Mouse (Mus musculus): ENCODE data around the gene Phf23.
"Not testable (repeated sequence)": the region's sequence is repeated elsewhere in the genome, so short reads cannot be mapped to it uniquely, and the experiment has no call there.

The Phf23 gene

DNA sequence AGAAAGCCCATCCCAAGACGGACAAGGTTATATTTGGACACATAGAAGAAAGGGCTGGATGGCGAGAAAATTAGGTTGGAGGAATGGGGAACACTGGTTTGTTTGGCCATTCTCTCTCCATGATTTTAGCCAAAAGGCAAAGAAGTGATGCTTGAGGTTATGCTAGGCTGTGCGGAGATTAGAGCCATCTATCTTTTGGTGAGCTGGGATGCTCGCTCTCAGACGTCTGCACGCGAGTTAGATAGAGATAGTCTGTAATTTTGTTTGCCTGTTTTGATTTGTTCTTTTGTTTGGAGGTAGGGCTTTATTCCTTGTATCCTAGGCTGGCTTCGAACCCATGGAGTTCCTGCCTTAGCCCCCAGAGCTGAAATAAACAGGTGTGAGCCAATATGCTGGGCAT lies 5.6 kb downstream of the Phf23 start:
- DNase-seq: no peak

DNA sequence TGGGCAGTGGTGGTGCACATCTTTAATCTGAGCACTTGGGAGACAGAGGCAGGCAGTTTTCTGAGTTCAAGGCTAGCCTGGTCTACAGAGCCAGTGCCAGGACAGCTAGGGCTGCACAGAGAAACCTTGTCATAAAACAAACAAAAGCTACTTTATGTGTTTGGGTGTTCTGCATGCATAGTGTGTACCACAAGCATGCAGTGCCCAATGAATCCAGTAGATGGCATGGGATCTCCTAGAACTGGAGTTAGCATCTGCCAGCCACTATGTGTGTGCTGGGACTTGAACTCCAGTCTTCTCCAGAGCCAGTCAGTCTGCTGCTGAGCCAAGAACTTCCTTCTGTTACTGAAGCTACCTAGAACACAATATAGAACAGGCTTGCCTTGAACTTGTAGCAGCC lies 6.3 kb downstream of the Phf23 start:
- peak; percentile 59 for DNase-seq

DNA sequence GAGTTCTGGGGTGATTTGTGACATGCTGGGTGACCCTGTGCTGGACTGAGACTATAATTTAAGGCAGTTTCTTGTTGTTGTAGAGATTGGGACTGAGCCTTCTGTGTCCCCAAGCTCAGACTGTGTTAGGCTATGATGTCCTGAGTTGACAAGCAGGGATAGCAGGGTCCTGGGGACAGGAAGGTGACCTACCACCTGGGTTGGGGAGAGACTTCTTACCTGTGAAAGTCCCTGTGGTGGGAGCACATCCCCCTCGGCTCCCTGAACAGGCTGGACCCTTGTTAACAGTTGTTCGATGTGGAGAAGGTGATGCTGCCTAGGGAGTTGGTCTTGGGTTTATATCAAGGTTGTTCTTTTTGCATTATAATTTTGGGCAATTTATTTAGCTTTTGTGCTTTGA lies 6.9 kb downstream of the Phf23 start:
- no peak for DNase-seq

DNA sequence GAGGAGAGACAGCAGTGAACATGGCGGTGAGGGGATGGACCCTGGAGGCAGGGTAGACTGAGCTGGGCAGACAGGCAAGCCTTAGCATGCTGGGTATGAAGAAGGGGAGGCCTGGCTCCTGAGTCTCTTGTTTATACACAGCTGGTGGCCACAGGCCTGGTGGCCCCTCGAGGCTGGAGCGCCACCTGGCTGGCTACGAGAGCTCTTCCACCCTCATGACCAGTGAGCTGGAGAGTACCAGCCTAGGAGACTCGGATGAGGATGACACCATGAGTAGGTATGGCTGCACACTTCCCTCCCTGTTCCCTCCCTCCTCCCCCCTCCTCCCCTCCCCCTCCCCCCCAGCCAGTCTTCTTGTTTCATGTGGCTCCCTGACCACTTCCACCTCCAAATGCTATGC lies 9.9 kb downstream of the Phf23 start:
- peak; percentile 54 for DNase-seq

DNA sequence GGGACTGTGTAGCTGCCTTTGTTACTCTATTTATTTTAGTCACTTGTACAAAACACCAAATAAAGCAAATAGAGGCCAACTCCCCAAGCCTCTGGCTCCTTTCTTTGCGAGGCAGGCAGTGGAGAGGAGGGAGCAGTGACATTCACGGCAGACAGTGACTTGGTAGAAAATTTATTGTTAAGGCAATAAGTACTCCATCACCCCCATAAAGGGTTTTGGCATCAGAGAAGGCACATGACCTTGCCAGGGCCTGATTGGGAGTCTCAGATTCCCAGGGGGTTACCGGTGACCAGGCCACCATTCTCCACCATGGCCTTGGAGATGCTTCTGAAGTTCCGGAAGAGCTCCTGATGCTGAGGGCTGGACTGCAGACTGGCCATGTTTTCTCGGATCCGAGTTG lies 14.5 kb downstream of the Phf23 start:
- DNase-seq: no peak

DNA sequence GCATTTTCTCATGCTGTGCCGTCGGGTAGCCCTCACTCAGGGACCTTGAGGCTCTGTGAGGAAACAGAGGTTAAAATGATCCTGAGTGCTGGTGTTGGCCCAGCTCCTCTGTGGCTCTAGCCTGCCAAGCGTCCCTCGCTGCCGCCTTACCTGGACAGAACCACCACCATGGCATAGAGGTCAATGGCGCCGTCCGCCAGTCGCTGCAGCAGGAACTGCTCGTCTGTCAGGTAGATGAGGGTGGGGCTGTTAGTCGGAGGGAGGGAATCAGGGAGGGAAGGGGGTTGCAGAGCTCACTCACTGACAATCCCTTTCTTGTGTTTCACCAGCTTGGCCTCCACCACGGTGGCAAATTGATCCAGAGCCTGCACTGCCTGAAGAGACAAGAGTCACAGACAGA lies 15.0 kb downstream of the Phf23 start:
- no peak for DNase-seq

DNA sequence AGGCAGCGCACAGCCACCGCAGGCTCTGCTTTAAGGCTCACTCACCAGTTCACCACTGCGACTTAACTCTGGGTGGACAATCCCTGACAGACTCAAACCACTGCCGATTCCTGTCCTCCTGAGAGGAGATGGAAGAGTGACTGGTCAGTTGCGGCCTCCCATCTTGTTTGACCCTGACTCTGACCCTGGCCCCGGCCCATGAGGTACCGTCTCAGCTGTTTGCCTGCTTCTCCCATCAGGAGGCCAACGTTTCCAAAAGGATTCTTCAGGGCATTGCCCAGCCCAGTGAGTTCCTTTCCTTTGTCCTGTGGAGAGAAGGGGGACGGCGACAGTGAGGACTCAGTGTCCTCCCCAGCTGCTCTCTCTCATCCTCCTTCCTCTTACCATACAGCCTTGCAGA lies 15.4 kb downstream of the Phf23 start:
- no peak for DNase-seq

DNA sequence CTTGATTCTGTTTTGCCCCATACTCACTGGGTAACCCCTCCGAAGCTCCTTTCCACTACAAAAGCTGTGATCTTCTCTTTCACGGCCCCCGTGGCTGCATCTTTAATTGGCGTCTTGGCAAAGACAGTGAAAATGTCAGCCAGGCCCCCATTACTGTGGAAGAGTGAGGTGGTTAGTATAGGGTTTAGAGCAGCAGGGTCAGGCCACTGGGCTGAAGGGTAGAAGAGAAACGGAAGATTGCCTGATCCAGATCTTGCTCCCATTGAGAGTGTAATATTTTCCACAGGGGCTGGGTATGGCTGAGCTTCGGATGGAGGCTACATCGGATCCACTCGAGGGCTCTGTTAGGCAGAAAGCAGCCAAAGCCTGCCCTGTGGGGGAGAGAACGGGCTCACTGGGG lies 17.4 kb downstream of the Phf23 start:
- no peak for DNase-seq

DNA sequence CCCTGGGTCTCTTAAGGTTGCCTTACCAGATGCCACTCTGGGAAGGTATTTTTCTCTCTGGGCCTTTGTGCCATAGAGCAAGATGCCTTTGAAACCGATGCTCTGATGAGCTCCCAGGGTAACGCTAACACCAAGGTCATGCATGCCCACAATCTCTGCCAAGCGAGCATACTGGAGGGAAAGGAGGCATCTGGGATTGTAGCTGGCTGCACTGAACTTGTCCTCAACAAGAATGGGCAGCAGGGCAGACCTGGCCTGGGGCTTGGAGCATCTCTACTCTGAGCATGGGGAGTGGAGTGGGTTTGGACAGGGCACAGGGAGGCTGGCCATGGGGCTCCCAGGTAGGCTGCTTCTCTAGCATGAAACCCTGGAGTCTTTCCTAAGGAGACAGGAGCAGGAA lies 17.8 kb downstream of the Phf23 start:
- no peak for DNase-seq

DNA sequence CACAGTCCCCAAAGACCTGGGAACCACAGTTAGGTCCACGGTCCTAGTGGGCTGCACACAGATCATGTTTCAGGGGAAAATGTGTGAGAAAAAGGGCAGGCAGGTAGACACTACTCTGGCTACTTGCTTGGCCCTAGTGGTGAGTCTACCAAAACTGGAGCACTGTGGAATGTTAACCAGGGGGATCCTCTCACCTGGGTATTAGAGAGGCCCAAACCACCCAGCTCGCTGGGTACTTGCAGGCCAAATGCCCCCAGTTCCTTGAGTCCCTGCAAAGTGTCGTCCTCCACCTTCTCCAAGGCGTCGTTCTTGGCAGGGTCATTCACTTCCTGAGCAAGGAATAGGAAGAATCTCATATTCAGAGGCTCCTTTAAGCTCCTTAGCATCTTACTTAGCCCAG lies 18.5 kb downstream of the Phf23 start:
- no peak for DNase-seq

DNA sequence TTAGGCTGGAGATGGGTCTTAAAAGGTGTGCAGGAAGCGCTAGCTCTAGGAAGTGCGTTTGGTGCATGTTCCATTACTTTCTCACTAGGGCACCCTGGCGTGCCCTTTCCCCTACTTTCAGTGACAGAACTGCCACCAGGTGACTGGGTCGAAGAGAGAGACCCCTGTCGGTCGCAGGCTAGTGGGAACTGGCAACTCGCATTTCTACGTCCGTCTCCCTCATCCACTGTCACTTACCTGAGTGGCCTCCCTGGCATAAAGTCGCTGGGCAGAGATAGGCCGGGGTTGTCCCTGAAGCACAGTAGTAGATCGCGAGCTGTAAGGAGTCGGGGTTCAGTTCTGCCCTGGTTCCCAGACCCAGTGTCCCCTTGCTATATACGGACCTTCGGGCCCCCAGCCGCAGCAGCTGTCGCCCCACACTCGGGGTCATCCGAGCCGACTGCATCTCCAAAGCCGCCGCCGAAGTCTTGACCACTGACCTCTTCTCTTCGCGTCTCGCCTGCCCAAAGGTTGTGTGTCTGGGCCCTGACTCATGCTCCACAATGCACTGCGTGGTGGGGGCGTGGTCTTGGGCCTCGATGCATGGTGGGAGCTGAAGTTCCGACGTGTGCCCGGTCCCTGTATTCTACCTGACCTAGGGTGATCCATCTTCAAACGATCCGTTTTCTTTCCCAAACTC lies 19.4 kb downstream of the Phf23 start, which contains the start of gene Acadvl:
Gene Acadvl (minus strand): TSS at position 532 of the 679 bp plus-strand sequence.
- DNase-seq: peak; percentile 94

DNA sequence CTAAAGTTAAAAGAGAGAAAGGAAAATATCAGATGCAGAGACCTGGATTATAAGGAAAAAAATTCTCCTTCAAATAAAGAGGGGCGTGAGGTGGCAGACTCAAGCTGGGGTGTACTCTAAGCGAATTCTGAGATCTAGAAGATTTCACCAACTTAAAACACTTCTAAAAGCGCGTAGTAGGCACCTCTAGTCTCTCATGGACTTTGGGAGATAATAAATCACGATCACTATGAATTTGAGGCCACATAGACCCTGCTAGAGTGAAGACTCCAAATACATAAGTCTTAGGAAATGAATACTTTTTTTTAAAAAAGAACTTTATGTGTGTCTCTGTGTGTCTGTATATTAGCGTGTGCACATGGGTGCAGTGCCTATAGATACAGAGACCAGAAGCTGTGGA lies 20.1 kb downstream of the Phf23 start:
- DNase-seq: no peak

DNA sequence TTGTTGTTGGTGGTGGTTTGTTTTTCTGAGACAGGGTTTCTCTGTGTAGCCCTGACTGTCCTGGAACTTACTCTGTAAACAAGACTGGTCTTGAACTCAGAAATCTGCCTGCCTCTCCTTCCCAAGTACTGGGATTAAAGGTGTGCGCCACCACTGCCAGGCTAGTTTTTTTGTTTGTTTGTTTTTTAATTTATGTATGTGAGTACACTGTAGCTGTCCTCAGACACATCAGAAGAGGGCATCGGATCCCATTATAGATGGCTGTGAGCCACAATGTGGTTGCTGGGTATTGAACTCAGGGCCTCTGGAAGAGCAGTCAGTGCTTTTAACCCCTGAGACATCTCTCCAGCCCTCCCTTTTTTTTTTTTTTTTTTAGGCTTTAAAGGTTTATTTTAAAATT lies 20.6 kb downstream of the Phf23 start:
- DNase-seq: not testable (repeated sequence)

DNA sequence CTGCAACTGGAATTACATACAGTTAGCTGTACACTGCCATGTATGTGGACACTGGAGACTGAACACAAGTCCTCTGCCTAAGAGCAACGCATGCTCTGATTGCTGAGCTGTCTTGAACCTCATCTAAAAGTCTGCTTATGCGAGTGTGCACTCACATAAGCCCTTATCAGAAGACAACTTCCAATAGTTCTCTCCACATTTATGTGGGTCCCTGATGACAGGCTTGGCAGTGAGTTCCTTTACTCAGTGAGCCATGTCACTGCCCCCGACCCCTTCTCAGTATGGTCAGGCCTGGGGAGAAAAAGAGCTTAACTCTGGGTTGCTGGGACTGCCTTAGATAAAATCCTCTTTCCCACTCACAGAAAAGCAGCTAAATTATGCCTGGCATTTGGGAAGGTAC lies 21.1 kb downstream of the Phf23 start, which contains the start of gene Dlg4:
Gene Dlg4 (plus strand): TSS at position 274 of the 400 bp plus-strand sequence.
- no peak for DNase-seq

DNA sequence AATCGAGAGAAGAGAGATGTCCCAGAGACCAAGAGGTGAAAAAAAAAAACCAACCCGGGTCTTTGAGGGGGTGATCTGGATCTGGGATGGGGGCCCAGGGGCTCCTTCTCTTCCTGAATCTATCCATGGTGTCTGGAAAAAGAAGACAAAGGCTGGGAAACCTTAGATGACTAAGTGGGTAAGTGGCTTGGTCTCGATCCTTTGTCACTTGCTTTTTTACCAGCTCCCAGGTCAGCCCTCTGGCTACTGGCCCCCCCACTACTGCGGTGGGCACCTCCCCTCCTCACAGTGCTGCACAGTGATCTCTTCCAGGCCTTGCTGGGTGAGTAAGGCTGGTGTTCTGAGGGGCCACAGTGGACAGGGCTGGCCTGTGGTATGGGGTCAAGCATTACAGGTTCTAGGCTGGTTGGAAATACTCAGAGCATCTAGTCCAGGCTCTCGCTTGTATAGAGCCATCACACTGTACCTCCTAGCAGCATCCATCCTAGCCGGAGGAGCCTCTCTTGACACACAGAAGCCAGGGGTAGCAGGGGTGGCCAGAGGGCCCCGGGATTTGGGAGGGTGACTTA lies 21.7 kb downstream of the Phf23 start:
- no peak for DNase-seq

DNA sequence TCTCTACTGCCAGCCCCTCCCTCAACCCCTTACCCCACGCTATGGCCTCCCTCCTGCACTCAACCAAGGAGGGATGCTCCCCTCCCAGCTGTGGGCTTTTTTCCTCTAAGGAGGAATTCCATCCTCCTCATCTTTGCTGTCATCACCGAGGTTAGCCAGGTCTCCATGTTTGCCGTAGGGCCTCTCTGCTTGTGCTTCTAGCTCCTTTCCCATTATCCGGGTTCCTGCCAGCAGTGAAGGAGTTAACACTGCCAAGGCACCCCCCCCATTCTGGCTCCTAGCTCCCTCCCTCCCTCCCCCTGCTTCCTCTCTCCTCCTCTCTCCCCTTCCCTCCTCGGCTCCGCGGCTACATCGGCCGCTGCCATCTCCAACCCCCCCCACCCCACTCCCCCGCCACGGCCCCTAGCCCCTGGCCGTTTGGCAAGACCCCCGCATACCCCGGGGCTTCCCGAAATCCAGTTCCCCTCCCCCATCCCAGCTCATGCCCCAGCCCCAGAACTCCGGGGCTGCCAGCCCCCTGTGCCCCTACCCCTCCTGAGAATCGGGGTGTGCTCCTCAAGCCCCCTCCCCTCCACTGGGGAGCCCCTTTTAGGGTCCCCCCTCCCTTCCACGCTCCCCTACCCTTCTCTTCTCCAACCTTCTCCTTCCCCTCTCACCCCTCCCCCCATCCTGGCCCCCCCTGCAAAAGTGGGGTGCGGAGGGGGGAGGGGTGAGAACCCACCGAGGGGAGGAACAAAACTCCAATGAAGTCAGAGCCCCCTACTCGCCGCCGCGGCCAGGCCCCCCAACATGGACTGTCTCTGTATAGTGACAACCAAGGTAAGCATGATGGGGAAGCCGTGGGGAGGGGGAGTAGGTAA lies 22.8 kb downstream of the Phf23 start:
- peak; percentile 92 for DNase-seq

DNA sequence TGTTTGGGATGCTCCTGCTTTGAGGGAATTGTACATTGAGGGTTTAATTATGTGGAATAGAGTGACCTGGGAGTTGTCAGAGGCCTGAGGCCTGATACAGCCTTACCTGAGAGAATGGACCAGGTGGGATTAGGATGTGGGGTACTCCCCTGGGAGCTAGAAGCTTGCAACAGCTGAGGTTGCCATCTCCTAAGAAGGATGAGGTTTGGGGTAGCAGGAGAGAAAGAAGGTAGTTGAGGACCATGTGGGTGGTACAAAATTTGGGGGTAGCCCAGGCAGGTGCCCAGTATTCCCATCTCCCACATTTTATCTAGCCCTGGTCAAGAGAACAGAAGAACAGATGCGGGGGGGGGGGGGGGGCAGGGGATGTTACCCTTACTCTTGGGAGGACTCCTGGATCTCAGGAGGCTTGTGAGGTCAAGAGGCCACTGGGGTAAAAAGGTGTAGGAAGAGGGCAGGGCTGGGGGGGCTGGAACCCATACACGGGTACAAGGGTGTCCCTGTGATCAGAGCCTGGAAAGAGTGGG lies 24.0 kb downstream of the Phf23 start:
- DNase-seq: no peak

DNA sequence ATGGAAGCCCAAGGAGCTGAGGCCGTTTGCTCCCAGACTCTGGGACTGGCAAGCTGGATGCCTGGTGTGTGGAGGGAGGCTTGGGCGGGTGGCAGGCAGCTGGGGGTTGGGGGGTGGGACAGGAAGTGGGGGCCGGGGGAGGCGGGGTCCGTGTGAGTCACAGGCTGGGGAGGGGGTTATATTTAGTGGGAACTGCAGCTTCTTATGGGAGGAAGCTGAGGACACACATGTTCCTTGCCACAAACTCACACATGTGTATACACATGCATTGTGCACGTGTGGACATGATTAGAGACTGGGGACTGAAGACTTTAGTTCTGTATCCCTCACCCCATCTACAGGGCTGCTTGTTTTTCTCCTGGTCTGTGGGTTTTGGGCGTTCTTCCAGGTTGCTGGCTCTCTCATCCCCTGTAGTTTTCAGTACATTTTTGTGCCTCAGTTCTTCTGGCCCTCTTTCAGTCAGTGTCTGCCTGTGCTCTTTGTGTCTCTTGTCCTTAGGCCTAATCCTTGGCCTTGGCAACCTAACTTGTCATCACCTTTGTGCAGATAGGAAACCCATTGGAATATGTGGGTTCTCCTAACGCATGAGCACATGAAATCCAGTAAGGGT lies 24.6 kb downstream of the Phf23 start:
- DNase-seq: no peak

DNA sequence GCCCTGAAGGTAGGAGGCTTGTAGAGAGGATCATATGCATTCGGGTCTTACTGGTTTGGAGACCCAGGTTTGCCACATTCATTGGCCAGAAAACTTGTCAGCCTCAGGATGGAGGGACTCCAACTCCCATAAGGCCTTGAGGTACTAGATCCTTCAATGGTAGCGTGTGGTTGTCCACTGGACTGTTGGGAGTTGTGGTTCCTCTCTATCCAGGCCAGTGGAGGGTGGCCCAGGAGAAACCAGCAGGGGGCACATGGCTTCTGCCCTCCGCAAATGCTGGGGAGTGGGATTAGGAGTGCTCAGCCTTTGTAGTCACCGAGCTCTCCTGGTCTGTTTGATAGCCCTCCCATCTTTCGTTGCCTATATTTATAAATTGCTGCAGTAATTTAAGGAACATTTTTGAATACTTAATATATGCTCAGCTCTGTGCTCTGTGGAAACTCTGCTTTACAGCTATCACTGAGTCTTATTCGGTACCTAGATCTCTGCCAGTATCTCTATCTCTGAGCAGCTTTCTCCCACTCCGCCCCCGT lies 25.2 kb downstream of the Phf23 start:
- DNase-seq: peak; percentile 91

DNA sequence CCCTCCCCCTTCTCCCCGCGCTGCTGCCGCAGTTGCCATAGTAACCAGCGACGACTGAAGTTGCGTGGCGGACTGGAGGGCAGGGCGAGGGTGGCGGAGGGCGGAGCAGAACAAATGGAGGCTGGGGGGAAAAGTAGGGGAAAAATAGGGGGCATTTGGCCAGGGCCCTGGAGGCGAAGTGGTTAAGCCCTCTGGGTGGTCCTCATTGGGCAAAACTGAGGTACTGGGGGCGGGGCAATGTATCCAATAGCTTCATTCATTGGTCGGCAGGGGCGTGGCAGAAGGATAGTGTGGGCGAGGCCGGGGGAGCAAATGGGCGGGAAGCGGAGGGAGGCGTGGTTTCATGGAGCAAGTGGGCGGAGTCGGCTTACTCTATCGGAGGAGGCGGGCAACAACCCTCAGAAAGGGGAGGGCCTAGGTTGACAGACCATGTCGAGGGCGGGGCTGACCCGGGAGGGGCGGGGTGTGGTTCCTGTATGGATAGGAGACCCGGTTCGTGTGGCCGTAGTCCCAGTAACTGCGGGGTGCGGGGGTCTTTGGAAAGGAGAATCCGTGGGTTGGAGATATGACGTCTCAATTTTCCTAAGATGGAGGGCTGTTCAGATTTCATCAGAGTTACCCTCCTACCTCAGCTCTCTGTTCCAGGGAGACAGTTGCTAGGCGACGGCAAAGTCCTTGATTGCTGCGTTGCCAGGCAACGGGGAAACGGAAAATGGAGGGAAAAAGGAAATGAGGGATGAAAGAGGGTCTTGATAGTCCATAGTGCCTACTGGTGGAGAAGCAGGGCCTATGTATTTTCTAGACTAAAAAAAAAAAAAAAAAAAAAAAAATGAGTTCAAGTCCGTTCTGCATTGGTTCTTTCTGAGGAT lies 25.9 kb downstream of the Phf23 start:
- peak; percentile 100 for DNase-seq

DNA sequence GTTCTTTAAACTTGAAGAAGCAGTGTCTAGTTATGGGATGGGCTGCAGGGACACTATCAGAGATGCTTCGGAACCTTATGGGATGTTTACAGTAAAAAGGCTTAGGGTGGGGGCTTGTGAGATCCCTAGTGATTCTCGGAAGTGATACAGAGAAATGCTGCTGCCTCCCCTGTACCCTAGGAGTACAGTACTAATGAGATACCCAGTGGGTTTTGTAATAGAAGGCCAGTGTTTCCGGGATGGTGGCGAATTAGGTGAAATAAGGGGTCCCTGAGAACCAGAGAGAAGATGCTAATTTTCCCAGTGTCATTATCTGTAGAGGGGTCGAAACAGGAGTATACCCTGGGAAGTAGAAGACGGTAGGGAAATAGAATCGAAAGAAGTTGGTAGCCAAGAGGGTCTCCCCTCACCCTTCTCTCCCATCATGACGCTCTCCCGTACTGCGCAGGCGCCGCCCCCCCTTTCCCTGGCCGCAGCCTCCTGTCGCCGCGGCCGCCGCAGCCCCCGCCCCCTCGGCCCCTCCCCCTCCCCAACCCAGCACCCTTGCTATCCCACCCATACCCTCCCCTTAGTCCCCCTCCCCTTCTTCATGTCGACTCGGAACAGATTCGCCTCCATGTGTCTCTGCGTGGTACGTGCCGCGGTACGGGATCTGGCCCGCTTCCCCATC lies 28.0 kb downstream of the Phf23 start:
- DNase-seq: peak; percentile 74
